Mouse (Mus musculus) embryonic facial prominence, embryonic 11.5 days (tissue): ENCODE measurements around the gene Agps. TPM values are rescaled to one million over a fixed set of nuclear protein-coding genes. Genes with fewer than 3 reads are reported as not detected.
"Not testable (repeated sequence)": the region's sequence is repeated elsewhere in the genome, so short reads cannot be mapped to it uniquely, and the experiment has no call there.

Experiments
- ATAC-seq: fragments of 200-750 bp; cut with Nextera tagmentation; replicated peaks from 2 replicates; pipeline ENCODE4 v1.8.0; 2017; ENCODE audit warnings: low read depth; ENCODE audit not compliant: insufficient number of reproducible peaks, low FRiP score, low TSS enrichment
- DNase-seq: peaks from one replicate; pipeline ENCODE4 v3.0.0-alpha.2; 2015; ENCODE audit warnings: low spot score
- H3K27ac ChIP-seq: fragments of 300-500 bp; sonication (generic); replicated peaks from 2 replicates; pipeline ENCODE4 v1.5.1; 2014; ENCODE audit warnings: mild to moderate bottlenecking, low read depth, low read length, control low read depth
- H3K27me3 ChIP-seq: fragments of 300-500 bp; sonication (generic); 2 replicates; pipeline ENCODE4 v1.6.1; 2014; ENCODE audit warnings: mild to moderate bottlenecking, low read length, moderate library complexity, mixed read lengths; ENCODE audit not compliant: control insufficient read depth, insufficient read depth
- H3K36me3 ChIP-seq: fragments of 300-500 bp; sonication (generic); replicated peaks from 2 replicates; pipeline ENCODE4 v1.6.1; 2014; ENCODE audit warnings: low read depth, mild to moderate bottlenecking, low read length, moderate library complexity, mixed read lengths; ENCODE audit not compliant: control insufficient read depth, insufficient read depth
- H3K4me1 ChIP-seq: fragments of 300-500 bp; sonication (generic); 2 replicates; pipeline ENCODE4 v1.6.1; 2014; ENCODE audit warnings: low read length, mixed read lengths; ENCODE audit not compliant: control insufficient read depth, insufficient read depth
- H3K4me2 ChIP-seq: fragments of 300-500 bp; sonication (generic); 2 replicates; pipeline ENCODE4 v1.6.1; 2014; ENCODE audit warnings: low read depth, mild to moderate bottlenecking, control low read depth, low read length, moderate library complexity
- H3K4me3 ChIP-seq: fragments of 300-500 bp; sonication (generic); 2 replicates; pipeline ENCODE4 v1.5.1; 2014; ENCODE audit warnings: low read depth, low read length, control low read depth
- H3K9ac ChIP-seq: fragments of 300-500 bp; sonication (generic); replicated peaks from 2 replicates; pipeline ENCODE4 v1.6.1; 2014; ENCODE audit warnings: mild to moderate bottlenecking, control low read depth, low read length
- H3K9me3 ChIP-seq: fragments of 300-500 bp; sonication (generic); replicated peaks from 2 replicates; pipeline ENCODE4 v1.6.1; 2016; ENCODE audit warnings: mild to moderate bottlenecking, low read length, inconsistent platforms, mixed read lengths; ENCODE audit not compliant: control insufficient read depth
- WGBS: fragments of 180-500 bp; shearing (Covaris S2); extraction: QIAGEN DNeasy Blood & Tissue Kit; methylation state at CpG from one replicate; pipeline ENCODE4 v1.1.7; 2014; 5-methylcytosine and 5-hydroxymethylcytosine counted together
- polyA plus RNA-seq: library from polyadenylated mRNA; unstranded; fragments of >200 nt; fragmentation: Nextera tagmentation; extraction: Ambion mirVana; gene quantifications from 2 replicates; pipeline ENCODE4 v1.2.1, GENCODE M21; 2014

Agps gene
- polyA plus RNA-seq, 1 experiment from 2014 or later: 45.3 TPM

GRCm38 (mm10) chr2:75936685-75937084 is 104.7 kb downstream of the Agps start:
- H3K27me3 ChIP-seq, H3K36me3 ChIP-seq, ATAC-seq, H3K4me1 ChIP-seq, H3K27ac ChIP-seq, H3K9me3 ChIP-seq, H3K4me2 ChIP-seq, H3K4me3 ChIP-seq, H3K9ac ChIP-seq, DNase-seq: not testable (repeated sequence)
- 95% methylated on average over 2 of the region's 2 CpGs for WGBS

- not testable (repeated sequence) for H3K9me3 ChIP-seq, H3K36me3 ChIP-seq, H3K27me3 ChIP-seq, H3K4me1 ChIP-seq, DNase-seq, H3K27ac ChIP-seq, H3K9ac ChIP-seq
- WGBS: 66% methylated on average over 13 of the region's 17 CpGs
- peak overlapping the region; percentile 44 for H3K4me2 ChIP-seq
- H3K4me3 ChIP-seq: peak overlapping the region; percentile 48
- ATAC-seq: peak; percentile 54; the same call in 1 of the 2 replicates
Observed at GRCm38 (mm10) chr2:75937520-75938116, 105.6 kb downstream of the Agps start.

GRCm38 (mm10) chr2:75938117-75939063 is 106.4 kb downstream of the Agps start, which contains the start of gene Ttc30b:
Gene Ttc30b, minus strand, starts transcription at chr2:75938585.
- Histone ChIP-seq H3K4me2 (peak within 1 kb of the TSS; percentile 44), H3K36me3 (no peaks in the 10 kb centered on the region), H3K4me1 (no peaks in the 10 kb centered on the region), H3K9ac (peak within 1 kb of the TSS; percentile 67), H3K27ac (no peak within 1 kb of the TSS; the same call in 1 of the 2 replicates), H3K4me3 (peak within 1 kb of the TSS; percentile 48), H3K27me3 (no peaks in the 10 kb centered on the region), H3K9me3 (no peaks in the 10 kb centered on the region)
- WGBS: 4% methylated on average over 36 of the region's 42 CpGs
- ATAC-seq (peak; percentile 83), DNase-seq (peak; percentile 94)

- H3K4me3 ChIP-seq: no peak overlapping the region
- no peak overlapping the region for H3K9ac ChIP-seq
- H3K36me3 ChIP-seq: no peaks in the 10 kb centered on the region
- no peak overlapping the region for H3K27ac ChIP-seq
- H3K4me2 ChIP-seq: no peak overlapping the region
- H3K9me3 ChIP-seq: no peaks in the 10 kb centered on the region
- H3K4me1 ChIP-seq: no peaks in the 10 kb centered on the region
- ATAC-seq (no peak), DNase-seq (no peak)
- WGBS: 86% methylated on average over 8 of the region's 8 CpGs
- H3K27me3 ChIP-seq: no peaks in the 10 kb centered on the region
Observed at GRCm38 (mm10) chr2:75950685-75951084, 118.7 kb downstream of the Agps start.

GRCm38 (mm10) chr2:75953320-75953719 is 121.3 kb downstream of the Agps start:
- H3K9me3 ChIP-seq: no peaks in the 10 kb centered on the region
- ATAC-seq: no peak
- H3K27ac ChIP-seq: no peak overlapping the region
- no peaks in the 10 kb centered on the region for H3K4me1 ChIP-seq
- H3K4me2 ChIP-seq: no peak overlapping the region
- 82% methylated on average over 5 of the region's 5 CpGs for WGBS
- H3K9ac ChIP-seq: no peak overlapping the region
- DNase-seq: no peak
- no peaks in the 10 kb centered on the region for H3K27me3 ChIP-seq
- no peaks in the 10 kb centered on the region for H3K36me3 ChIP-seq
- no peak overlapping the region for H3K4me3 ChIP-seq

GRCm38 (mm10) chr2:75955709-75956108 is 123.7 kb downstream of the Agps start:
- DNase-seq: no peak
- no peak overlapping the region for H3K9ac ChIP-seq
- H3K4me1 ChIP-seq: no peaks in the 10 kb centered on the region
- WGBS: 47% methylated on average over 13 of the region's 14 CpGs
- no peak overlapping the region for H3K4me2 ChIP-seq
- no peaks in the 10 kb centered on the region for H3K9me3 ChIP-seq
- H3K4me3 ChIP-seq: no peak overlapping the region
- no peak overlapping the region for H3K27ac ChIP-seq
- ATAC-seq: no peak
- no peaks in the 10 kb centered on the region for H3K27me3 ChIP-seq
- no peaks in the 10 kb centered on the region for H3K36me3 ChIP-seq

GRCm38 (mm10) chr2:75959183-75959849 is 127.3 kb downstream of the Agps start:
- ATAC-seq (no peak; the same call in 1 of the 2 replicates), DNase-seq (peak; percentile 63)
- H3K4me1 ChIP-seq: no peaks in the 10 kb centered on the region; the same call in 1 of the 2 replicates
- no peaks in the 10 kb centered on the region for H3K27me3 ChIP-seq
- no peaks in the 10 kb centered on the region for H3K9me3 ChIP-seq
- peak overlapping the region; percentile 7; the same call in 1 of the 2 replicates for H3K27ac ChIP-seq
- no peaks in the 10 kb centered on the region for H3K36me3 ChIP-seq
- H3K4me2 ChIP-seq: peak overlapping the region; percentile 5
- no peak overlapping the region for H3K9ac ChIP-seq
- WGBS: 26% methylated on average over 18 of the region's 18 CpGs
- no peak overlapping the region for H3K4me3 ChIP-seq
